Mouse (Mus musculus): ENCODE data around the gene Usp51.

GRCm38 (mm10) chrX:153037087-153037971 is 31.1 kb downstream of the Usp51 start, which contains the start of gene Mageh1:
- TF ChIP-seq POLR2A (IDR thresholded peaks at IDR 0.05; ENCODE audit: borderline replicate concordance, extremely low read depth, low read depth, low read length) = peak; percentile 44; the same call in 1 of the 2 replicates
- no peak for TF ChIP-seq CTCF (IDR thresholded peaks at IDR 0.05; ENCODE audit: insufficient read depth, low read length)
